8 mouse cellular contexts compared by ENCODE assay signal in genomic region chr2:155946069-155946468, GRCm38 (mm10). TPM values are rescaled to one million over a fixed set of nuclear protein-coding genes. Genes with fewer than 3 reads are reported as not detected.
DNase-seq lines count a peak whose midpoint lies in the region; ATAC-seq and TF ChIP-seq lines count a peak whose summit lies in the region.

No protein-coding gene starts in this region.

- H3K27ac ChIP-seq in heart, postnatal 0 days (ENCODE audit: low read depth): no peak overlapping the region
- H3K27ac ChIP-seq in heart, embryonic 11.5 days (ENCODE audit: low read depth, low read length): no peak overlapping the region
- H3K27ac ChIP-seq in CH12.LX (ENCODE audit: insufficient read depth, low read depth): no peak overlapping the region
- H3K27ac ChIP-seq in stomach, embryonic 15.5 days: no peak overlapping the region

- 3% methylated on average over 7 of the region's 7 CpGs for WGBS in heart, postnatal 0 days
- WGBS in heart, embryonic 11.5 days (ENCODE audit: insufficient replicate concordance): 6% methylated on average over 7 of the region's 7 CpGs
- WGBS in stomach, embryonic 15.5 days: 2% methylated on average over 7 of the region's 7 CpGs

- dilution Hi-C loops in CH12.LX (cut with MboI; ENCODE audit: extremely low pct_ligation_motif_present, extremely low pct_unique_long_range_greater_than_20kb, low sequenced_read_pairs): no loop called here

- no peak for TF ChIP-seq EP300 in heart, postnatal 0 days (IDR thresholded peaks at IDR 0.05; ENCODE audit: low read depth)
- no peak for TF ChIP-seq EP300 in CH12.LX (IDR thresholded peaks at IDR 0.05; ENCODE audit: low read length)

- in situ Hi-C loops in CH12.LX (cut with MboI; ENCODE audit: low pct_ligation_motif_present, low pct_unique_long_range_greater_than_20kb, low sequenced_read_pairs): loop anchor here (25.0 kb wide), 1 partner anchor 259 kb away; the partner anchor contains the start of gene Trpc4ap

- TF ChIP-seq POLR2A in CH12.LX (IDR thresholded peaks at IDR 0.05; ENCODE audit: low read depth, low read length): no peak

- no peaks in the 10 kb centered on the region for H3K36me3 ChIP-seq in heart, postnatal 0 days (replicated peaks; ENCODE audit: control insufficient read depth, insufficient read depth, low read length)
- no peaks in the 10 kb centered on the region for H3K36me3 ChIP-seq in heart, embryonic 11.5 days (ENCODE audit: control insufficient read depth, insufficient read depth, low read length)
- H3K36me3 ChIP-seq in CH12.LX (replicated peaks in 1 of 2; ENCODE audit: control insufficient read depth in 1 of 2, insufficient read depth in 1 of 2, low read length in 1 of 2): no peaks in the 10 kb centered on the region
- H3K36me3 ChIP-seq in stomach, embryonic 15.5 days: no peaks in the 10 kb centered on the region

- no peak for ATAC-seq in heart, postnatal 0 days (ENCODE audit: insufficient read depth, low read depth)
- ATAC-seq in heart, embryonic 11.5 days (replicated peaks; ENCODE audit: insufficient number of reproducible peaks, low FRiP score, low TSS enrichment): no peak
- peak; percentile 41; the same call in 1 of the 2 replicates for ATAC-seq in frontal cortex, adult (ENCODE audit: low TSS enrichment)
- peak; percentile 78 for ATAC-seq in megakaryocyte progenitor cell, adult 5-6 weeks (replicated peaks; ENCODE audit: poor library complexity)
- ATAC-seq in stomach, embryonic 15.5 days (ENCODE audit: insufficient read depth, low FRiP score, low read depth): peak; percentile 40; the same call in 1 of the 2 replicates

- no peak overlapping the region for H3K4me2 ChIP-seq in heart, postnatal 0 days (ENCODE audit: low read depth, low read length)
- H3K4me2 ChIP-seq in heart, embryonic 11.5 days: no peak overlapping the region
- H3K4me2 ChIP-seq in CH12.LX (ENCODE audit: insufficient read depth, low read depth, poor library complexity, severe bottlenecking): no peak overlapping the region
- H3K4me2 ChIP-seq in stomach, embryonic 15.5 days: no peak overlapping the region

- H3K4me3 ChIP-seq in heart, postnatal 0 days (ENCODE audit: low read depth, low read length): no peak overlapping the region
- H3K4me3 ChIP-seq in heart, embryonic 11.5 days (ENCODE audit: low read depth, low read length): no peak overlapping the region
- no peak overlapping the region for H3K4me3 ChIP-seq in CH12.LX (replicated peaks in 1 of 3; ENCODE audit: low read depth in 2 of 3, low read length in 2 of 3, poor library complexity in 1 of 3)
- H3K4me3 ChIP-seq in stomach, embryonic 15.5 days (replicated peaks): no peak overlapping the region

- H3K9me3 ChIP-seq in heart, postnatal 0 days (replicated peaks; ENCODE audit: control insufficient read depth, low read length): no peaks in the 10 kb centered on the region
- H3K9me3 ChIP-seq in heart, embryonic 11.5 days (replicated peaks; ENCODE audit: control insufficient read depth, low read length): no peaks in the 10 kb centered on the region
- H3K9me3 ChIP-seq in CH12.LX (replicated peaks; ENCODE audit: low read length): no peaks in the 10 kb centered on the region
- no peaks in the 10 kb centered on the region for H3K9me3 ChIP-seq in stomach, embryonic 15.5 days

- peak; percentile 54 for DNase-seq in heart, postnatal 0 days (ENCODE audit: low spot score)
- DNase-seq in CH12.LX (ENCODE audit: extremely low read depth): peak; percentile 67
- DNase-seq in cerebellum, adult 11-12 months: peak; percentile 37
- peak; percentile 56 to 88 for DNase-seq in layer of hippocampus, postnatal 25 days (ENCODE audit: extremely low spot score in 1 of 2, low spot score in 1 of 2)

- H3K9ac ChIP-seq in heart, postnatal 0 days (replicated peaks; ENCODE audit: low read depth, low read length): no peak overlapping the region
- H3K9ac ChIP-seq in heart, embryonic 11.5 days (ENCODE audit: low read depth, low read length): no peak overlapping the region
- no peak overlapping the region for H3K9ac ChIP-seq in CH12.LX (ENCODE audit: insufficient read depth, low read depth)
- H3K9ac ChIP-seq in stomach, embryonic 15.5 days: no peak overlapping the region

- TF ChIP-seq CTCF in heart, postnatal 0 days (IDR thresholded peaks at IDR 0.05; ENCODE audit: low read depth): peak; percentile 76
- peak; percentile 77 to 96 for TF ChIP-seq CTCF in CH12.LX (conservative IDR thresholded peaks at IDR 0.05 in 1 of 2, IDR thresholded peaks at IDR 0.05 in 1 of 2; ENCODE audit: low read depth in 2 of 2, low read length in 2 of 2)

- H3K79me2 ChIP-seq in CH12.LX (replicated peaks; ENCODE audit: control insufficient read depth, extremely low read depth, insufficient read depth, poor library complexity, severe bottlenecking): no peaks in the 10 kb centered on the region

- no peaks in the 10 kb centered on the region for H3K4me1 ChIP-seq in heart, postnatal 0 days (ENCODE audit: control insufficient read depth, insufficient read depth)
- 0 out of 2 replicates have a peak, but pooled peaks cover 5% of the 10 kb centered on the region for H3K4me1 ChIP-seq in heart, embryonic 11.5 days (ENCODE audit: control insufficient read depth, insufficient read depth, low read length)
- no peaks in the 10 kb centered on the region; a peak in 1 of 4 replicates for H3K4me1 ChIP-seq in CH12.LX (ENCODE audit: control insufficient read depth in 1 of 2, insufficient read depth in 2 of 2)
- H3K4me1 ChIP-seq in stomach, embryonic 15.5 days: peaks cover 12% of the 10 kb centered on the region; the same call in 1 of the 2 replicates

- H3K27me3 ChIP-seq in heart, postnatal 0 days (ENCODE audit: control insufficient read depth, insufficient read depth, low read length): peaks cover 6% of the 10 kb centered on the region; the same call in 1 of the 2 replicates
- H3K27me3 ChIP-seq in heart, embryonic 11.5 days (ENCODE audit: control insufficient read depth, insufficient read depth, low read length): peaks cover 15% of the 10 kb centered on the region
- peaks cover 1% of the 10 kb centered on the region for H3K27me3 ChIP-seq in CH12.LX (replicated peaks)
- 0 out of 2 replicates have a peak, but pooled peaks cover 3% of the 10 kb centered on the region for H3K27me3 ChIP-seq in stomach, embryonic 15.5 days (replicated peaks)

- TF ChIP-seq RAD21 in CH12.LX (IDR thresholded peaks at IDR 0.05; ENCODE audit: low read depth, low read length): peak; percentile 93

TF ChIP-seq in CH12.LX, 34 proteins besides CTCF, POLR2A, EP300 and RAD21 (continues in another document):
- TF ChIP-seq E2F4 (IDR thresholded peaks at IDR 0.05; ENCODE audit: insufficient replicate concordance, low read depth, low read length) (peak; percentile 84; the same call in 1 of the 2 replicates), MEF2A (IDR thresholded peaks at IDR 0.05; ENCODE audit: borderline replicate concordance, low read depth, low read length) (no peak)

RNA-seq across cellular contexts. Expression of gene Gdf5, which starts 0.9 kb away (rescaled TPM):
- 0.84 TPM in 1 of 2 replicates, not detected in the other for total RNA-seq in heart, postnatal 0 days (2014; rRNA removed; ENCODE audit: low replicate concordance)
- polyA plus RNA-seq in heart, postnatal 0 days (2015; fragmentation: Nextera tagmentation; extraction: Ambion mirVana): 0.10 and 0.22 TPM in 2 replicates
- 0.36 and 0.63 TPM in 2 replicates for polyA plus RNA-seq in heart, embryonic 11.5 days (2014; fragmentation: Nextera tagmentation; extraction: Ambion mirVana)
- total RNA-seq in CH12.LX (2012; rRNA removed) (not detected in 2 replicates), CH12.LX (2014; rRNA removed) (not detected in 2 replicates)
- polyA plus RNA-seq in CH12.LX (2012; ENCODE audit: insufficient read length, low read depth): not detected in 2 replicates
- total RNA-seq in layer of hippocampus, postnatal 25 days (2021): under 1 TPM in 1 of 2 experiments, not detected in 1; 0.10 TPM
- not detected in 2 replicates for total RNA-seq in megakaryocyte progenitor cell, adult 5-6 weeks (2015)
- total RNA-seq in megakaryocyte progenitor cell, adult 5-6 weeks (2017): not detected in 2 replicates
- polyA plus RNA-seq in stomach, embryonic 15.5 days (2015; fragmentation: Nextera tagmentation; extraction: Ambion mirVana): 0.67 and 0.69 TPM in 2 replicates

RNA-seq across cellular contexts. Expression of gene Gm15557, which starts 5.5 kb away (rescaled TPM):
- total RNA-seq in heart, postnatal 0 days (2014; rRNA removed; ENCODE audit: low replicate concordance): not detected in 2 replicates
- not detected in 2 replicates for polyA plus RNA-seq in heart, postnatal 0 days (2015; fragmentation: Nextera tagmentation; extraction: Ambion mirVana)
- not detected in 2 replicates for polyA plus RNA-seq in heart, embryonic 11.5 days (2014; fragmentation: Nextera tagmentation; extraction: Ambion mirVana)
- total RNA-seq in CH12.LX (2012; rRNA removed) (not detected in 2 replicates), CH12.LX (2014; rRNA removed) (not detected in 2 replicates)
- not detected in 2 replicates for polyA plus RNA-seq in CH12.LX (2012; ENCODE audit: insufficient read length, low read depth)
- not detected for total RNA-seq in layer of hippocampus, postnatal 25 days (2021)
- total RNA-seq in megakaryocyte progenitor cell, adult 5-6 weeks (2015): not detected in 2 replicates
- not detected in 2 replicates for total RNA-seq in megakaryocyte progenitor cell, adult 5-6 weeks (2017)
- not detected in 2 replicates for polyA plus RNA-seq in stomach, embryonic 15.5 days (2015; fragmentation: Nextera tagmentation; extraction: Ambion mirVana)

RNA-seq across cellular contexts. Expression of gene Cep250, which starts 10.2 kb away (rescaled TPM):
- 3.7 and 9.8 TPM in 2 replicates for total RNA-seq in heart, postnatal 0 days (2014; rRNA removed; ENCODE audit: low replicate concordance)
- polyA plus RNA-seq in heart, postnatal 0 days (2015; fragmentation: Nextera tagmentation; extraction: Ambion mirVana): 3.6 and 4.0 TPM in 2 replicates
- polyA plus RNA-seq in heart, embryonic 11.5 days (2014; fragmentation: Nextera tagmentation; extraction: Ambion mirVana): 6.4 and 12.3 TPM in 2 replicates
- 29.1 and 31.4 TPM in 2 replicates for total RNA-seq in CH12.LX (2012; rRNA removed)
- 13.5 and 17.7 TPM in 2 replicates for total RNA-seq in CH12.LX (2014; rRNA removed)
- 25.8 and 26.3 TPM in 2 replicates for polyA plus RNA-seq in CH12.LX (2012; ENCODE audit: insufficient read length, low read depth)
- total RNA-seq in layer of hippocampus, postnatal 25 days (2021): 10 to 100 TPM; 14.3 to 18.9 TPM
- 9.6 and 12.7 TPM in 2 replicates for total RNA-seq in megakaryocyte progenitor cell, adult 5-6 weeks (2015)
- total RNA-seq in megakaryocyte progenitor cell, adult 5-6 weeks (2017): 30.7 and 44.6 TPM in 2 replicates
- 21.3 and 22.8 TPM in 2 replicates for polyA plus RNA-seq in stomach, embryonic 15.5 days (2015; fragmentation: Nextera tagmentation; extraction: Ambion mirVana)

RNA-seq across cellular contexts. Expression of gene Uqcc1, which starts 16.0 kb away (rescaled TPM):
- total RNA-seq in heart, postnatal 0 days (2014; rRNA removed; ENCODE audit: low replicate concordance): 85.7 and 167 TPM in 2 replicates
- polyA plus RNA-seq in heart, postnatal 0 days (2015; fragmentation: Nextera tagmentation; extraction: Ambion mirVana): 149 and 167 TPM in 2 replicates
- 86.7 and 118 TPM in 2 replicates for polyA plus RNA-seq in heart, embryonic 11.5 days (2014; fragmentation: Nextera tagmentation; extraction: Ambion mirVana)
- total RNA-seq in CH12.LX (2012; rRNA removed): 49.8 and 60.4 TPM in 2 replicates
- total RNA-seq in CH12.LX (2014; rRNA removed): 55.2 and 66.8 TPM in 2 replicates
- 35.3 and 43.3 TPM in 2 replicates for polyA plus RNA-seq in CH12.LX (2012; ENCODE audit: insufficient read length, low read depth)
- total RNA-seq in layer of hippocampus, postnatal 25 days (2021): 10 to 100 TPM; 60.8 to 74.1 TPM
- total RNA-seq in megakaryocyte progenitor cell, adult 5-6 weeks (2015): 39.6 and 40.4 TPM in 2 replicates
- total RNA-seq in megakaryocyte progenitor cell, adult 5-6 weeks (2017): 51.5 and 55.1 TPM in 2 replicates
- 64.5 and 72.0 TPM in 2 replicates for polyA plus RNA-seq in stomach, embryonic 15.5 days (2015; fragmentation: Nextera tagmentation; extraction: Ambion mirVana)

Comparison
In these comparisons a context has a peak if more than half of its experiments do, and no peak if none do; other contexts are left out.
1. ATAC-seq: peak in frontal cortex, adult (single experiment), megakaryocyte progenitor cell, adult 5-6 weeks (single experiment) and stomach, embryonic 15.5 days (single experiment); none in heart, postnatal 0 days (single experiment) and heart, embryonic 11.5 days (single experiment).
2. Peak in every context shown above with its lines, with median percentiles within 50 percentile points of each other: DNase-seq.